Comparison of ENCODE assay signal across 8 mouse cellular contexts in the genomic region with DNA sequence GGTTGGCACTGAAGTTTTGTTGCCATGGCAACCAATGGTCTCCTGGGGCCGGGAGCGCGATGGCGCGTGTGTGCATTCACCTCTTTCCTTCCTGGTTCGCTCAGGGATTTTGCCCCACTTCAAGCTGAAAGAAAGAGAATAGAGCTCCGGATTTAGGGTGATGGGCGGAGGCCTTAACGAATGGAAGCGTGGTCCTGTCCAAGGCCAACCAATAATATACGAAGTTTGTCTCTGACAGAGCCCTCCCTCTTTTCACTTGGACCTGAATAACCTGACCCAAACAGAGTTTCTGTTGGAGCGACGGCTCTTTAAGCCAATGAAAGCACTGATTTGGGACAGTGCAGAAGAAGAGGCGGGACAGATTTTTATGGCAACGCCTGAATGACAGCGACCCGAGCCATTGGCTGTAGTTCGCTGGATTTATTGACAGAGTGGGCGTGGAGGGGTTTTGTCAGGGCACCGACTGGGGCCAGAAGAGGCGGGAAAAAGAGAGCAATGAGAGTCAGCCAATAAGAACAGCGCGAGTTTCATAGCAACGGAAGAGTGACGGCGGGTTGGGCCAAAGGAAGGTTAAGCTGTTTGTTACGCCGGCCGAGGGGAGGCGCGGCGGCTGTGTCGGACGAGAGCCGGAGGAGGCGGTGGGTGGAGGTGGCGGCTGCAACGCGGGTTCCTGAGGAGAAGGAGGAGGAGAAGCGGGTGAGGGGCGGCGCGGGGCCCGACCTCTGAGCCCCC. TPM values are rescaled to one million over a fixed set of nuclear protein-coding genes. Genes with fewer than 3 reads are reported as not detected.
DNase-seq lines count a peak whose midpoint lies in the region; ATAC-seq lines count a peak whose summit lies in the region.

Gene Kmt5c, plus strand, starts transcription at position 572 of the 732 bp plus-strand sequence.

- WGBS in hindbrain, embryonic 15.5 days: under 1% methylated on average over 29 of the region's 44 CpGs

- H3K27me3 ChIP-seq in hindbrain, embryonic 15.5 days: no peaks in the 10 kb centered on the region

- peak within 1 kb of the TSS; percentile 95 for H3K27ac ChIP-seq in hindbrain, embryonic 15.5 days (replicated peaks)

- peak within 1 kb of the TSS; percentile 72 for H3K4me3 ChIP-seq in hindbrain, embryonic 15.5 days

- peak; percentile 98 for ATAC-seq in hindbrain, embryonic 15.5 days (ENCODE audit: low FRiP score, low read depth)

- DNase-seq in T-cell, adult 2 months (ENCODE audit: low spot score): peak; percentile 99
- peak; percentile 96 to 99 for DNase-seq in cerebellum, postnatal 36 days
- DNase-seq in frontal cortex, postnatal 36 days (ENCODE audit: low spot score in 2 of 2): peak; percentile 98 to 99
- peak; percentile 99 for DNase-seq in left cerebral cortex, adult 11 months (ENCODE audit: low spot score)
- peak; percentile 98 to 99 for DNase-seq in lung, postnatal 4 days
- peak; percentile 99 for DNase-seq in retina, postnatal 7 days (ENCODE audit: low read depth, low spot score)
- peak; percentile 87 for DNase-seq in urinary bladder, adult 2 months (ENCODE audit: low spot score)

- peak within 1 kb of the TSS; percentile 86 for H3K4me2 ChIP-seq in hindbrain, embryonic 15.5 days

- H3K36me3 ChIP-seq in hindbrain, embryonic 15.5 days: no peaks in the 10 kb centered on the region

- H3K9ac ChIP-seq in hindbrain, embryonic 15.5 days: peak within 1 kb of the TSS; percentile 83

- H3K4me1 ChIP-seq in hindbrain, embryonic 15.5 days (replicated peaks): peaks cover 34% of the 10 kb centered on the region

- no peaks in the 10 kb centered on the region for H3K9me3 ChIP-seq in hindbrain, embryonic 15.5 days

RNA-seq across cellular contexts. Expression of gene Kmt5c, which starts in this region (rescaled TPM):
- polyA plus RNA-seq in hindbrain, embryonic 15.5 days (2015; fragmentation: Nextera tagmentation; extraction: Ambion mirVana): 57.4 and 61.8 TPM in 2 replicates
- polyA plus RNA-seq in urinary bladder, adult 2 months (2012; rRNA removed): 69.0 and 73.6 TPM in 2 replicates

Comparison
In these comparisons a context has a peak if more than half of its experiments do, and no peak if none do; other contexts are left out.
1. Peak in every context shown above with its lines: DNase-seq, ATAC-seq, H3K4me3 ChIP-seq and H3K27ac ChIP-seq.